ENCODE assay signal across 1 mouse cellular context in genomic region chr8:84902367-84902919, GRCm38 (mm10).
TF ChIP-seq lines count a peak whose summit lies in the region.

No protein-coding gene starts in this region.

TF ChIP-seq in MEL, 35 proteins besides CTCF, POLR2A, EP300 and RAD21:
- TF ChIP-seq TBP (IDR thresholded peaks at IDR 0.05; ENCODE audit: low read depth, low read length) = peak; percentile 27; the same call in 1 of the 2 replicates
- no peak for TF ChIP-seq ZC3H11A (IDR thresholded peaks at IDR 0.05; ENCODE audit: low read depth, low read length)
- no peak for TF ChIP-seq KAT2A (conservative IDR thresholded peaks at IDR 0.05; ENCODE audit: low read depth, low read length)
- peak; percentile 63 for TF ChIP-seq TAL1 (IDR thresholded peaks at IDR 0.05; ENCODE audit: low read length)
- no peak for TF ChIP-seq USF2 (IDR thresholded peaks at IDR 0.05; ENCODE audit: borderline replicate concordance in 1 of 2, insufficient read depth in 1 of 2, low read depth in 1 of 2, low read length in 2 of 2)
- TF ChIP-seq BHLHE40 (IDR thresholded peaks at IDR 0.05; ENCODE audit: borderline replicate concordance, low read depth, low read length) = 0 out of 2 replicates have a peak, but pooled peaks have one; percentile 8
